Mouse (Mus musculus) ES-Bruce4 (cell line): ENCODE measurements around the gene Gm10295.

Source experiments
- CTCF ChIP-seq: IDR thresholded peaks from one replicate; pipeline ENCODE4 v1.8.1; 2011; ENCODE audit warnings: low read depth, low read length
- EP300 ChIP-seq: IDR thresholded peaks from 2 replicates; pipeline ENCODE4 v1.6.1; 2011; ENCODE audit warnings: low read depth, low read length; ENCODE audit not compliant: insufficient read depth
- POLR2A ChIP-seq: IDR thresholded peaks from one replicate; pipeline ENCODE4 v1.8.1; 2011; ENCODE audit warnings: low read length; ENCODE audit not compliant: insufficient read depth

- no peak for TF ChIP-seq CTCF
- no peak for TF ChIP-seq EP300
- TF ChIP-seq POLR2A: no peak
Observed at GRCm38 (mm10) chr7:71378812-71379760, 27.8 kb upstream of the Gm10295 start.
